Mouse (Mus musculus) stomach, embryonic 15.5 days (tissue): ENCODE data around the gene Clec3b. TPM values are rescaled to one million over a fixed set of nuclear protein-coding genes. Genes with fewer than 3 reads are reported as not detected.
A peak's percentile ranks its signal among the peaks of the same experiment; 100 is the strongest.

Experiments used
- ATAC-seq: fragments of 200-750 bp; cut with Nextera tagmentation; 2 replicates; pipeline ENCODE4 v1.8.0; 2017; ENCODE audit warnings: low read depth, moderate number of reproducible peaks, moderate TSS enrichment; ENCODE audit not compliant: insufficient read depth, low FRiP score
- H3K27ac ChIP-seq: fragments of 300-500 bp; sonication (generic); 2 replicates; pipeline ENCODE4 v1.5.1; 2015; ENCODE audit warnings: mild to moderate bottlenecking, inconsistent platforms
- H3K27me3 ChIP-seq: fragments of 300-500 bp; sonication (generic); replicated peaks from 2 replicates; pipeline ENCODE4 v1.6.1; 2015; ENCODE audit warnings: inconsistent platforms
- H3K36me3 ChIP-seq: fragments of 300-500 bp; sonication (generic); 2 replicates; pipeline ENCODE4 v1.6.1; 2015; ENCODE audit warnings: inconsistent platforms
- H3K4me1 ChIP-seq: fragments of 300-500 bp; sonication (generic); 2 replicates; pipeline ENCODE4 v1.6.1; 2015; ENCODE audit warnings: inconsistent platforms
- H3K4me2 ChIP-seq: fragments of 300-500 bp; sonication (generic); 2 replicates; pipeline ENCODE4 v1.6.1; 2015; ENCODE audit warnings: mild to moderate bottlenecking, inconsistent platforms
- H3K4me3 ChIP-seq: fragments of 300-500 bp; sonication (generic); replicated peaks from 2 replicates; pipeline ENCODE4 v1.5.1; 2015; ENCODE audit warnings: inconsistent platforms
- H3K9ac ChIP-seq: fragments of 300-500 bp; sonication (generic); 2 replicates; pipeline ENCODE4 v1.6.1; 2015; ENCODE audit warnings: inconsistent platforms
- H3K9me3 ChIP-seq: fragments of 300-500 bp; sonication (generic); 2 replicates; pipeline ENCODE4 v1.6.1; 2016; ENCODE audit warnings: inconsistent platforms
- WGBS: fragments of 180-500 bp; shearing (Covaris S2); methylation state at CpG from one replicate; pipeline ENCODE4 v1.1.7; 2015; 5-methylcytosine and 5-hydroxymethylcytosine counted together
- polyA plus RNA-seq: library from polyadenylated mRNA; unstranded; fragments of >200 nt; fragmentation: Nextera tagmentation; extraction: Ambion mirVana; gene quantifications from 2 replicates; pipeline ENCODE4 v1.2.1, GENCODE M21; 2015

Clec3b gene
- 1.2 and 2.0 TPM in 2 replicates for polyA plus RNA-seq

- no peak for ATAC-seq
- WGBS: 70% methylated on average over 5 of the region's 5 CpGs
- H3K4me3 ChIP-seq: no peak within 1 kb of the TSS
- H3K4me1 ChIP-seq: no peaks in the 10 kb centered on the region
- H3K9me3 ChIP-seq: no peaks in the 10 kb centered on the region
- no peak within 1 kb of the TSS for H3K4me2 ChIP-seq
- no peaks in the 10 kb centered on the region for H3K36me3 ChIP-seq
- H3K27me3 ChIP-seq: no peaks in the 10 kb centered on the region
- peak within 1 kb of the TSS; percentile 41; the same call in 1 of the 2 replicates for H3K27ac ChIP-seq
- H3K9ac ChIP-seq: no peak within 1 kb of the TSS
Measured at GRCm38 (mm10) chr9:123150241-123151020, at the start of gene Clec3b. TSS of gene Clec3b (plus strand) at chr9:123150946.

DNA sequence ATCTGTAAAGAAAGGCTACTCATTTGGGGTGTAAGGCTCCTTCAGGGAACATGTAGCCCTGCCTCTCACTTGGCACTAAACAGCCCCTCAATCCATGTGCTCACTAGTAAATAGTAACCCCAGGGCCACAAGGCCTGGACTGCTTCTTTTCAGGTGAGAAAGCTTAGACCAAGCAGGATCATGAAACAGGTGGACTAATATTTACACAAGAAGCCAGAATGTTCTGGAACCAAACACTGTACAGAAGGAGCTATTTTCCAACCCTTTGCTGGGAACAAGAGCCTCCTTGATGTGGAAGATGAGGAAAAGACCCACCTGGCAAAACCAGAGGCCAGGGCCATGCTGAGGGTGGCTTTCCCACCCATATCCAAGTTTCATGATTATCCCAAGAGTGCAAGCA, 47.3 kb upstream of the Clec3b start:
- H3K9me3 ChIP-seq: no peaks in the 10 kb centered on the region
- no peaks in the 10 kb centered on the region for H3K4me1 ChIP-seq
- H3K27me3 ChIP-seq: no peaks in the 10 kb centered on the region
- no peak overlapping the region for H3K9ac ChIP-seq
- H3K4me2 ChIP-seq: no peak overlapping the region
- no peak overlapping the region for H3K27ac ChIP-seq
- H3K4me3 ChIP-seq: no peak overlapping the region
- peak; percentile 43; the same call in 1 of the 2 replicates for ATAC-seq
- peaks cover 10% of the 10 kb centered on the region; the same call in 1 of the 2 replicates for H3K36me3 ChIP-seq

DNA sequence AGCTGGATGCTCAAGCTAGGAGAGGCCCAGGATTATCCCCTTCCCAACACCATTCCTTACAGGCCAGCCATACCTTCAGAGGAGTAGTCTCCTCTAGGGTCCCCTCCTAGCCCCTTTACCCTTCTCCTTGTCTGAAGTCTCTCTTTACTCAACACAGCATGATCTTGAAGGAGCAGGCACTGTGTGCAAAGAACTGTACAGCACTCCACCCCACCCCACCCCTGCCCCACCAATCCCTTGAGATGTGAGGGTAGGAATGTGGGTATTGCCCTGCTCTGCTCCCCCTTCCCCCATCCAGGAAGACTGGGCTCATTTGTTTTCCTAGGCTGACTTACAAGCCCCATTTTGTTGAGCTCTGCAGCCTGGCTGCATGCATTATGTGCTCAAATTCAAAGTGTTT, 46.4 kb upstream of the Clec3b start:
- H3K27me3 ChIP-seq: no peaks in the 10 kb centered on the region
- H3K27ac ChIP-seq: no peak overlapping the region
- no peak for ATAC-seq
- H3K9me3 ChIP-seq: no peaks in the 10 kb centered on the region
- H3K4me3 ChIP-seq: no peak overlapping the region
- peaks cover 10% of the 10 kb centered on the region; the same call in 1 of the 2 replicates for H3K36me3 ChIP-seq
- no peak overlapping the region for H3K9ac ChIP-seq
- 0 out of 2 replicates have a peak, but pooled peaks cover under 1% of the 10 kb centered on the region for H3K4me1 ChIP-seq
- H3K4me2 ChIP-seq: no peak overlapping the region

- Histone ChIP-seq H3K36me3 (peaks cover 7% of the 10 kb centered on the region; the same call in 1 of the 2 replicates), H3K27me3 (no peaks in the 10 kb centered on the region), H3K4me1 (peaks cover 10% of the 10 kb centered on the region), H3K4me3 (no peak overlapping the region), H3K9me3 (no peaks in the 10 kb centered on the region), H3K9ac (no peak overlapping the region), H3K4me2 (no peak overlapping the region), H3K27ac (no peak overlapping the region)
- WGBS: 88% methylated on average over 4 of the region's 4 CpGs
- ATAC-seq: no peak
Measured at GRCm38 (mm10) chr9:123107186-123107585, 43.6 kb upstream of the Clec3b start.

DNA sequence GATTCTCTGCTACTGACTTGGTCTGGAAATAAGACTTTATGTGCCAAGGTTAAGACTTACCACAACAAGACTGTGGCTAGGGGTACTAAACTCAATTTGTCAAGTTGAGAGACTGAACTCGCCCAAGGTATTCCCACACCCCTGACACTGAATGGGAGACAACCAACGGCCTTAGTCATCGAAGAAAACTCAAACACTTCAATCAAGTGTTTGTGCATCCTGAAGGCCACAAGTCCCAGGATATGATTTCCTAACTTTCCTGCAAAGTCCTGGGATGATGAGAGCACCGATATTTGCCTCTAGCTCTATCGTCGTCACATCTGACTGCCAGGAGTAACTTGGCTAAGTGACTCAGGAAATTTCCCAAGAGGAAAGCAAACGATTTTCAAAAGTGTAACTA, 41.6 kb upstream of the Clec3b start:
- Histone ChIP-seq H3K9ac (no peak overlapping the region), H3K36me3 (peaks cover 7% of the 10 kb centered on the region; the same call in 1 of the 2 replicates), H3K4me1 (peaks cover 19% of the 10 kb centered on the region), H3K9me3 (no peaks in the 10 kb centered on the region), H3K27ac (peak overlapping the region; percentile 26; the same call in 1 of the 2 replicates), H3K4me2 (no peak overlapping the region), H3K4me3 (no peak overlapping the region), H3K27me3 (no peaks in the 10 kb centered on the region)
- no peak for ATAC-seq
- WGBS: 85% methylated on average over 7 of the region's 7 CpGs

GRCm38 (mm10) chr9:123111751-123112221, 39.0 kb upstream of the Clec3b start:
- Histone ChIP-seq H3K9ac (0 out of 2 replicates have a peak overlapping the region, but pooled peaks have one; percentile 97), H3K4me3 (peak overlapping the region; percentile 96), H3K27me3 (no peaks in the 10 kb centered on the region), H3K36me3 (0 out of 2 replicates have a peak, but pooled peaks cover under 1% of the 10 kb centered on the region), H3K4me1 (peaks cover 19% of the 10 kb centered on the region), H3K4me2 (peak overlapping the region; percentile 85), H3K9me3 (no peaks in the 10 kb centered on the region), H3K27ac (peak overlapping the region; percentile 96; the same call in 1 of the 2 replicates)
- ATAC-seq: no peak
- WGBS: 39% methylated on average over 8 of the region's 8 CpGs

- peak within 1 kb of the TSS; percentile 96 for H3K4me3 ChIP-seq
- peaks cover 19% of the 10 kb centered on the region for H3K4me1 ChIP-seq
- peak within 1 kb of the TSS; percentile 85 for H3K4me2 ChIP-seq
- H3K9ac ChIP-seq: peak within 1 kb of the TSS; percentile 97
- H3K27ac ChIP-seq: peak within 1 kb of the TSS; percentile 96
- under 1% methylated on average over 72 of the region's 79 CpGs for WGBS
- H3K27me3 ChIP-seq: no peaks in the 10 kb centered on the region
- ATAC-seq: peak; percentile 93
- 0 out of 2 replicates have a peak, but pooled peaks cover 2% of the 10 kb centered on the region for H3K36me3 ChIP-seq
- H3K9me3 ChIP-seq: no peaks in the 10 kb centered on the region
Measured at GRCm38 (mm10) chr9:123112805-123113521, 37.8 kb upstream of the Clec3b start, which contains the start of the genes Zdhhc3 and Exosc7. TSS of gene Zdhhc3 (minus strand) at chr9:123113205. TSS of gene Exosc7 (plus strand) at chr9:123113215.

DNA sequence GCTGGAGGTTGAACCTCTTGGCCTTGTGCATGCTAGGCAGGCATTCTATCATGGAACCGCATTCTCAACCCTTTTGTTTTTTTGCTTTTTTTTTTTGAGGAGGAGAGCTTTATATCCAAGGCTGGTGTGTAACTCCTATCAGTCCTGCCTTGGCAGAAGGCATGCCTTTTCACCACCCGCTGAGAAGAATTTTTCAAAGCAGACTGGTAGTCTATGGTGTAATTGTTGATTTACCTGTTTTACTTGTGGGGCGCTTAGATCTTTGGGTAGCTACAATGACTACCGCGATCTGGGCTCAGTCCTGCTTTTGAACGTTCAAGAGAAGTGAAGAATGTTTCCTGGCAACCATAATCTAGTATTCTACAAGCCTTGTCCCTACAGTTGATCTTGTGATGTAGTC, 36.8 kb upstream of the Clec3b start:
- Histone ChIP-seq H3K9ac (peak overlapping the region; percentile 97; the same call in 1 of the 2 replicates), H3K4me3 (peak overlapping the region; percentile 96), H3K4me2 (peak overlapping the region; percentile 85), H3K27me3 (no peaks in the 10 kb centered on the region), H3K36me3 (peaks cover 5% of the 10 kb centered on the region), H3K4me1 (peaks cover 19% of the 10 kb centered on the region), H3K27ac (peak overlapping the region; percentile 96; the same call in 1 of the 2 replicates), H3K9me3 (no peaks in the 10 kb centered on the region)
- WGBS: 45% methylated on average over 6 of the region's 6 CpGs
- no peak for ATAC-seq

DNA sequence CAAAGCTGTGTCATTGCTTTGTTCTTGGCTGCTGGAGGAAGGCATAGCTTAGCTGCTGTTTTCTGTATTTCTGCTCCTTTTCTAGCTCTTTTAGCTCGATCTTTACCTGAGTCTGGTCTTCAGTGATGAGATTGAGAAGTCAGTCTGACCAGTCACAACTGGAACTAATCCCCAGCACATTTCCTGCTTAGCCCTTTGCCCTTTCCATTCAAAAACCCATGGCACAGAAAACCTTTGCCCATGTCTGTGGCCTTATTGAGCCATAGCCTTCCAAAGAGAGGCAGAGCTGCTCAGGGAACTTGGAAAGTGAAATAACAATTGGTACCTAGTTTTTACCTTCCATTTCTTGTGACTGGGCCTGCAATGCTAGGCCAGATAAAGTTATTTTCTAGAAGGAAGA, 35.2 kb upstream of the Clec3b start:
- Histone ChIP-seq H3K4me3 (no peak overlapping the region), H3K27ac (no peak overlapping the region), H3K36me3 (peaks cover 21% of the 10 kb centered on the region), H3K4me2 (no peak overlapping the region), H3K9ac (no peak overlapping the region), H3K9me3 (no peaks in the 10 kb centered on the region), H3K27me3 (no peaks in the 10 kb centered on the region), H3K4me1 (peaks cover 16% of the 10 kb centered on the region)
- WGBS: 88% methylated on average over 1 of the region's 1 CpGs
- ATAC-seq: no peak

- WGBS: 93% methylated on average over 3 of the region's 3 CpGs
- H3K27ac ChIP-seq: no peak overlapping the region
- no peak overlapping the region for H3K9ac ChIP-seq
- H3K36me3 ChIP-seq: peaks cover 45% of the 10 kb centered on the region
- no peaks in the 10 kb centered on the region for H3K9me3 ChIP-seq
- H3K4me2 ChIP-seq: no peak overlapping the region
- H3K27me3 ChIP-seq: no peaks in the 10 kb centered on the region
- H3K4me3 ChIP-seq: no peak overlapping the region
- H3K4me1 ChIP-seq: no peaks in the 10 kb centered on the region
- no peak for ATAC-seq
Measured at GRCm38 (mm10) chr9:123123017-123123416, 27.7 kb upstream of the Clec3b start.

DNA sequence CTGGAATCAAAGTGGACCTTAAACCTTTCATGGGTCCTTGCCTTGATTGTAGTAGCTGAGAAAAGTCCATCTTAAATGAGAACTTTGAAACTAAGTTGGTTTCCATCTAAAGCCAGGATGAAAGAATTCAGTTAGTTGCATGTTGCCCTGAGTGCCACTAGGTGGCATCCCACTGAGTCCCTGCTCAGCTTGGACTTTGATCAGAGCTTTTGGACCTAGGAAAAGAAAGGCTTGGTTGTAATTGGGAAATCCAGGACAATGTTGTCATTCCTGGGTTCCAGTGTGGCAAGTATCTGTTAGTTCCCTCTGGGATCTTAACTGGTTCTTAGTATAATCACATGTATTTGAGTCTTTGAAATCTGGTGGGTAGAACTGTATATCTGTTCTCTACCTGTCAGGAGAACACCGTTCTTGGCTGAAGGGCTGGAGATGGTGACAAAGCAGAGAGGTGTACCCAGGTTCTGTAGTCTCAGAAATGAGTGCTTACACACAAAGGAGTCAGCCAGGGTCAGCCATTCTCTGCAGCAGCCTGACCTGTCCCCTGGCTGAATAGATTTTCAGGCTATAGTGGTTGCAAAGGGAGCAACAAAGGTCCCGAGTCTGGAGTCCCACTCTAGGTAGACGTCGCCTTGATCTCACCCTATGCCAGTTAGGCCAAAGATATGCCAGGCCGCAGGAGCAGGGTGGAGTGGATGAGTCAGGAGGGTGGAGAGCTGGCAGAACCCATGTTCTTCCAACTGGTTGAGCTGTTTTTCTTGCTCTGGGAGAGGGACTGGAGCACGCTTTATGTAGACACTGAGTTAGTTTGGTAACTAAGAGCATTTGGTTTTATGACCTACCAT, 27.0 kb upstream of the Clec3b start:
- Histone ChIP-seq H3K4me2 (no peak overlapping the region), H3K4me1 (no peaks in the 10 kb centered on the region), H3K4me3 (no peak overlapping the region), H3K9ac (no peak overlapping the region), H3K27me3 (no peaks in the 10 kb centered on the region), H3K27ac (no peak overlapping the region), H3K9me3 (no peaks in the 10 kb centered on the region), H3K36me3 (peaks cover 49% of the 10 kb centered on the region)
- WGBS: 88% methylated on average over 6 of the region's 6 CpGs
- peak; percentile 27; the same call in 1 of the 2 replicates for ATAC-seq
